Mouse (Mus musculus) intestine, embryonic 14.5 days (tissue): ENCODE measurements at regions not wholly inside any gene's neighbourhood (a gene's known extent, or its start where the extent isn't known, plus 50 kb on each side); places are given as distances from the start of the nearest gene placed in this dataset.

Experiments
- ATAC-seq: fragments of 200-750 bp; cut with Nextera tagmentation; replicated peaks from 2 replicates; pipeline ENCODE4 v1.8.0; 2017; ENCODE audit warnings: low read depth, moderate number of reproducible peaks, moderate TSS enrichment, moderate library complexity; ENCODE audit not compliant: low FRiP score, low TSS enrichment
- DNase-seq: peaks from one replicate; pipeline ENCODE4 v3.0.0-alpha.2; 2018; ENCODE audit warnings: low spot score
- H3K27ac ChIP-seq: fragments of 300-500 bp; sonication (generic); 2 replicates; pipeline ENCODE4 v1.5.1; 2014; ENCODE audit warnings: low read depth, mild to moderate bottlenecking, control low read depth
- H3K27me3 ChIP-seq: fragments of 300-500 bp; sonication (generic); replicated peaks from 2 replicates; pipeline ENCODE4 v1.6.1; 2014; ENCODE audit warnings: low read length, control low read depth; ENCODE audit not compliant: control insufficient read depth, insufficient read depth
- H3K36me3 ChIP-seq: fragments of 300-500 bp; sonication (generic); 2 replicates; pipeline ENCODE4 v1.6.1; 2014; ENCODE audit warnings: low read length, control low read depth; ENCODE audit not compliant: control insufficient read depth, insufficient read depth
- H3K4me1 ChIP-seq: fragments of 300-500 bp; sonication (generic); replicated peaks from 2 replicates; pipeline ENCODE4 v1.6.1; 2014; ENCODE audit warnings: low read length, control low read depth, mixed read lengths; ENCODE audit not compliant: control insufficient read depth, insufficient read depth
- H3K4me2 ChIP-seq: fragments of 300-500 bp; sonication (generic); 2 replicates; pipeline ENCODE4 v1.6.1; 2014; ENCODE audit warnings: low read length
- H3K4me3 ChIP-seq: fragments of 300-500 bp; sonication (generic); 2 replicates; pipeline ENCODE4 v1.5.1; 2014; ENCODE audit warnings: low read depth, low read length, control low read depth, mixed read lengths
- H3K9ac ChIP-seq: fragments of 300-500 bp; sonication (generic); 2 replicates; pipeline ENCODE4 v1.6.1; 2014; ENCODE audit warnings: mild to moderate bottlenecking, low read length
- H3K9me3 ChIP-seq: fragments of 300-500 bp; sonication (generic); 2 replicates; pipeline ENCODE4 v1.6.1; 2016; ENCODE audit warnings: low read length, control low read depth; ENCODE audit not compliant: control insufficient read depth
- WGBS: fragments of 180-500 bp; shearing (Covaris S2); extraction: QIAGEN DNeasy Blood & Tissue Kit; methylation state at CpG from one replicate; pipeline ENCODE4 v1.1.7; 2014; 5-methylcytosine and 5-hydroxymethylcytosine counted together

DNA sequence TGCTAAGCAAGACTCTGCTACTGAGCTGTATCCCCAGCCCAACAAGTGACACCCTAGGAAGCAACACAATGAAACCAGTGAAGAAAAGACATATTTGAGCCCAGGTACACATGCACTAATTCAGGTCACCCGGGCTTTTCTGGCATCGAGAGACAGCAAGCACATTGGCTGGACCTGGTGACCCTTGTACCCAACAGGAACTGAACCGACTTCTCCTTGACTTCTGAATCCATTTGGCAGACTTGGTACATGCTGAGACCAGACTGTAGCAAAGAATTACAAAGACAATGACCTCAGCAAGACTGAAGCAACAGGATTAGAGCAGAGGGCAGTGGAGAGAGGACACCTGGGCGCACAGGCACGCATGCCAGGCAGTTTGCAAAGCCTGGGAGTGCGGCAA is 79.1 kb downstream of the Sema4f start:
- H3K9ac ChIP-seq = no peak overlapping the region
- no peak overlapping the region for H3K27ac ChIP-seq
- H3K4me1 ChIP-seq = peaks cover 32% of the 10 kb centered on the region
- no peak overlapping the region for H3K4me3 ChIP-seq
- no peak for DNase-seq
- H3K36me3 ChIP-seq = no peaks in the 10 kb centered on the region
- ATAC-seq = no peak
- no peaks in the 10 kb centered on the region for H3K9me3 ChIP-seq
- no peak overlapping the region for H3K4me2 ChIP-seq
- 86% methylated on average over 6 of the region's 6 CpGs for WGBS
- no peaks in the 10 kb centered on the region for H3K27me3 ChIP-seq

DNA sequence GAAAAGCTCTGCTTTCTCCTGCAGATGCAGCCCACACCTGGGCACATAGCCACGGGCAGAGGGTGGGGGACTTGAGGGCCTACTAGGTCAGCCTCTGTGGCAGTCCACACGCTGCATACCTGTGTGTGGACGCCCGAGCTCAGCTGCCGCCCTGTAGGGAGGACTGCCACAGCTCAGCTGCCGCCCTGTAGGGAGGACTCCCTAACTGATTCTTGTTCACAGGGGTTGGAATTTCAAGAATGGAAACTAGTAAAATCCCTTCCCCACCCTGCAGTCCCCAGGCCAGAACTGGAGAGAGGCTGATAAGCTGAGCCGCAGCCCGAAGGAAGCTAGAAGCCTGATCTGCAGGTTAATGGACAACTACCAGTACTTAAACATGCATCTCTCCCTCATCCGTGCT is 82.0 kb upstream of the Hk2 start:
- H3K4me1 ChIP-seq = peaks cover 18% of the 10 kb centered on the region
- no peak overlapping the region for H3K4me2 ChIP-seq
- H3K36me3 ChIP-seq = no peaks in the 10 kb centered on the region
- ATAC-seq (peak; percentile 55), DNase-seq (no peak)
- WGBS = 41% methylated on average over 9 of the region's 9 CpGs
- H3K9ac ChIP-seq = no peak overlapping the region
- H3K9me3 ChIP-seq = no peaks in the 10 kb centered on the region
- H3K27ac ChIP-seq = 0 out of 2 replicates have a peak overlapping the region, but pooled peaks have one; percentile 25
- H3K4me3 ChIP-seq = no peak overlapping the region
- no peaks in the 10 kb centered on the region for H3K27me3 ChIP-seq

DNA sequence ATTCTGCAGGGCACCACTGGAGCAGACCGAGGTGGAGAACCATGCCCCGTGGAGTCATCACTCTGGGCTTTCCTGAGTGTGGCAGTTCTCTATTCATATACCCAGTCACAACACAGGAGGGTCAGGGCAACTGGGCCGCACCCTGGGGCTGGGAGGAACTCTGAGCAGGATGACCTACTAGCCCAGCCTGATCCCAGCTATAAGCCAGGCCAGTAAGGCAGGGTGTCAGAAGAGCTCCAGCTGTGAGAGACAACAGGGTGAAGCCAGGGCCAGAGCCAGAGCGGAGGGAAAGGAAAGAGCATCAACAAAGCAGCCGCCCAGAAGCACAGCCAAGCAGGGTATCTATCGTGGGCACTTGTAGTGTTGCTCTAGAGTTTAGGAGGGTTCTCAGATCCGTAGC is 81.1 kb upstream of the Hk2 start:
- Histone ChIP-seq H3K27me3 (no peaks in the 10 kb centered on the region), H3K36me3 (no peaks in the 10 kb centered on the region), H3K9me3 (no peaks in the 10 kb centered on the region), H3K4me2 (no peak overlapping the region), H3K4me3 (no peak overlapping the region), H3K27ac (no peak overlapping the region), H3K4me1 (peaks cover 18% of the 10 kb centered on the region), H3K9ac (no peak overlapping the region)
- no peak for DNase-seq
- ATAC-seq = no peak
- WGBS = 71% methylated on average over 7 of the region's 7 CpGs

DNA sequence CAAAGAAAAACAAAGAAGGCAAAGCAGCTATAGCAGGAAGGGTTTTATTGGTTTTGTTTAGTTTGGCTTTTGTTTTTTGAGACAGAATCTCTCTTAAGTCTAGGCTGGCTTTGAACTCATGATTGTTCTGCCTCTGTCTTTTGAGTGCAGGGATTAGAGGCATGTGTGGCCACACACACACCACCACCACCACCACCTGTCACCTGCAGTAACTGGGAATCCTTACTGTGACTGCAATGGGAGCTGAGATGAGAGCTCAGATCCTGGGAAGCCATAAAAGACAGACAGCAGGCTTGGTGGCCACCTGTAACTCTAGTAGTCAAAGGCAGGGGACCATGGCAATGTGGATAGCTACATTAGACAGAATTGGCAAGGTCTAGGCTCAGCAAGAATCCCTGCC is 80.5 kb upstream of the Hk2 start:
- Histone ChIP-seq H3K4me3 (no peak overlapping the region), H3K4me1 (peaks cover 18% of the 10 kb centered on the region), H3K9ac (no peak overlapping the region), H3K27ac (no peak overlapping the region), H3K9me3 (no peaks in the 10 kb centered on the region), H3K36me3 (no peaks in the 10 kb centered on the region), H3K27me3 (no peaks in the 10 kb centered on the region), H3K4me2 (no peak overlapping the region)
- ATAC-seq = no peak
- DNase-seq = no peak

DNA sequence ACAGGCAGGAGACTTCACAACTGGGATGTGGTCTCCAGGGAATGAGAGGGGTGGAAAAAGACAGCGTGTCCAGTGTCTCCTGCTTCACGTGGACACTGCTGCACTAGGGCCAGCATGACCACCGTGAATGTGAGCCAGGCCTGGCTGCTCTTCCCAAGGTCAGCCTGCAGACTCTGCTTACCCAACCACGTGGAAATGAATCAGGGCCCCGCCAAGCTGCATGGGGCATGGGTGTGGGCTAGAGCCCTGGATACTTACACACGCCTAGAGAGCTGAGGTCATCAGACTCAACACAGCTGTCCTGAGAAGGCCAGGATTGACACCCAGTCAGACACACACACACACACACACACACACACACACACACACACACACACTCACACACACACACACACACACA is 80.1 kb upstream of the Hk2 start:
- H3K4me3 ChIP-seq = no peak overlapping the region
- DNase-seq (no peak), ATAC-seq (peak; percentile 57)
- peaks cover 18% of the 10 kb centered on the region for H3K4me1 ChIP-seq
- no peak overlapping the region for H3K27ac ChIP-seq
- H3K36me3 ChIP-seq = no peaks in the 10 kb centered on the region
- H3K9me3 ChIP-seq = no peaks in the 10 kb centered on the region
- WGBS = 44% methylated on average over 6 of the region's 6 CpGs
- H3K27me3 ChIP-seq = no peaks in the 10 kb centered on the region
- H3K9ac ChIP-seq = no peak overlapping the region
- no peak overlapping the region for H3K4me2 ChIP-seq

DNA sequence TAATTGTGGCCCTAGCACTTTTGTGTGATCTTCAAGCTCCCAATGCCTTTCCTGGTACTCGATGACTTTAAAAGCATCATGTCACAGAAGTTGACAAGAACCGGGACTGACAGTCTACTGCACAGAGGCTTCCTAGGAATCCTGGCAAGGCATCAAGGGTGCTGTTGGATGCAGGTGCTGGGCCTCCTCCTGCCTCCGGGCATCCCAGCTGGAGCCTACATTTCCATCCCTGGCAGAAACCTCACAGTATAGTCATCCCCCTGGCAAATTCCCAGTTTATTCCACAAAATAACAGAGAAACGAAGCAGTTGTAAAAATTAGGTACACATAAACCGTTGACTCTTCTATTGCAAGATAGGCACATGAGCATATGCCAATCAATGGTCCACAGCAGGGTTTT is 78.8 kb upstream of the Hk2 start:
- peaks cover 14% of the 10 kb centered on the region; the same call in 1 of the 2 replicates for H3K4me1 ChIP-seq
- H3K27ac ChIP-seq = no peak overlapping the region
- H3K4me3 ChIP-seq = no peak overlapping the region
- ATAC-seq (no peak), DNase-seq (no peak)
- no peak overlapping the region for H3K4me2 ChIP-seq
- H3K9me3 ChIP-seq = no peaks in the 10 kb centered on the region; the same call in 1 of the 2 replicates
- 78% methylated on average over 5 of the region's 5 CpGs for WGBS
- H3K9ac ChIP-seq = no peak overlapping the region
- no peaks in the 10 kb centered on the region for H3K36me3 ChIP-seq
- H3K27me3 ChIP-seq = no peaks in the 10 kb centered on the region

DNA sequence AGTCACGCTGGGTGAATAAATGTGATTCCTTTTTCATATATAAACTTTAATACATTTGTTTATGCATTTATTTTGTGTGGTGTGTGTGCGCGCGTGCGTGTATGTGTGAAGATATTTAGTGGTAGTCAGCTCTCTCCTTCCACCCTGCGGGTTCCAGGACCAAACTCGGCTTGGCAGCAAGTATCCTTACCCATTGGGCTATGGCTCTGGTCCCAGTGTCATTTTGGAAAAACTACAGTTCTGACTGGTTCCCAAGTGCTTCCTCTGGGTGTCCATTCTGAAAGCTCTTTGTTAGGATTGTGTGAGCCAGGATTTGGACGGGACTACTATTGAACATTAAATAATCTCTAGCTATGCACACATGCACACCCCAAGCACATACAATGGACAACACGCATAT is 76.3 kb upstream of the Hk2 start:
- Histone ChIP-seq H3K9ac (no peak overlapping the region), H3K4me1 (0 out of 2 replicates have a peak, but pooled peaks cover 4% of the 10 kb centered on the region), H3K4me3 (no peak overlapping the region), H3K27me3 (no peaks in the 10 kb centered on the region), H3K27ac (no peak overlapping the region), H3K36me3 (no peaks in the 10 kb centered on the region), H3K4me2 (no peak overlapping the region), H3K9me3 (no peaks in the 10 kb centered on the region; the same call in 1 of the 2 replicates)
- WGBS = 89% methylated on average over 9 of the region's 9 CpGs
- DNase-seq (no peak), ATAC-seq (no peak)

DNA sequence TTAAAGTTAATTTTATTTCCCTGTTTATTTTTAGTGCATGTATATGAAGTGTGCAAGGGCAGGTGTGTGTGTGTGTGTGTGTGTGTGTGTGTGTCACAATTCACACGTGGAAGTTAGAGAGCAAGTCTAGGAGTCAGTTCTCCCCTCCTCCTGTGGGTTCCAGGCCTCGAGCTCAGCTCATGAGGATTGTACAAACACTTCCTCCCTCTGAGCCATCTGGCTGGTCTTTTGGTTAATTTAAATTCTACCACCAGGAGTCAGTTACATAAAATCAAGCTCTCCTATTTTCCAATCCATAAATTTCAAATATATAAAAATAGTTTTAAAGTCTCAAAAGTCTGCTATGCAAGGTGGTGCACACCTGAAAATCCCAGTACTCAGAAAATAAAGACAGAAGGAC is 73.3 kb upstream of the Hk2 start:
- no peak for ATAC-seq
- DNase-seq = no peak
- H3K36me3 ChIP-seq = no peaks in the 10 kb centered on the region
- no peak overlapping the region for H3K27ac ChIP-seq
- no peak overlapping the region for H3K9ac ChIP-seq
- no peaks in the 10 kb centered on the region for H3K4me1 ChIP-seq
- H3K9me3 ChIP-seq = no peaks in the 10 kb centered on the region; the same call in 1 of the 2 replicates
- H3K4me3 ChIP-seq = no peak overlapping the region
- WGBS = 67% methylated on average over 2 of the region's 2 CpGs
- no peak overlapping the region for H3K4me2 ChIP-seq
- no peaks in the 10 kb centered on the region for H3K27me3 ChIP-seq

DNA sequence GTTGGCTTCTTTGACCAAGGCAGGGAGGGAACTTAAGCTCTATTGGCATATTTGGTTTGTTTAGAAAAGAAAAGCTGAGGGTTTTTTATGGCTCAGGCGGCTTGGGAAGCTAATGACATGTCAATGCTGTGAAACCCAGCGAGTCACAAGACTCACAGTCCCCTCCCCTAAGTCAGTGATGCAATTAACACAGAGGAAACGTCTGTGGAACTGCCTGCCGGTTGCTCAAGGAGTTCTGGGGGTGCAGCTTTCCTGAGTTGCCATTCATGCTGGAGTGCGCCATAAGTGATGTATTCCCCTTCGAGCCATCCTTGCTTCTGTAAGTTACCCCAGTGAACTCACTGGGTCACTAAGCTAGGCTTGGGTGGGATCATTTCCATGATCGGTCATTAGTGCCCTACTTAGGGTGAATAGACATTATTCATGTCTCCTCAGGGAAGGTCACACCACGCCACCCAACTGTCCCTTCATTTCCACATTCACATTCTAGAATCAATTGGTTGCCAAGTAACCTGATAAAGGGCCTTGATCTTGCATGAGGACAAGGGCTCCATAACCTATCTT is 72.4 kb upstream of the Hk2 start:
- Histone ChIP-seq H3K9ac (no peak overlapping the region), H3K36me3 (no peaks in the 10 kb centered on the region), H3K4me1 (no peaks in the 10 kb centered on the region), H3K4me2 (no peak overlapping the region), H3K27me3 (no peaks in the 10 kb centered on the region), H3K9me3 (no peaks in the 10 kb centered on the region; the same call in 1 of the 2 replicates), H3K27ac (no peak overlapping the region), H3K4me3 (no peak overlapping the region)
- DNase-seq = no peak
- no peak for ATAC-seq
- 67% methylated on average over 8 of the region's 8 CpGs for WGBS
